In the genomic region with DNA sequence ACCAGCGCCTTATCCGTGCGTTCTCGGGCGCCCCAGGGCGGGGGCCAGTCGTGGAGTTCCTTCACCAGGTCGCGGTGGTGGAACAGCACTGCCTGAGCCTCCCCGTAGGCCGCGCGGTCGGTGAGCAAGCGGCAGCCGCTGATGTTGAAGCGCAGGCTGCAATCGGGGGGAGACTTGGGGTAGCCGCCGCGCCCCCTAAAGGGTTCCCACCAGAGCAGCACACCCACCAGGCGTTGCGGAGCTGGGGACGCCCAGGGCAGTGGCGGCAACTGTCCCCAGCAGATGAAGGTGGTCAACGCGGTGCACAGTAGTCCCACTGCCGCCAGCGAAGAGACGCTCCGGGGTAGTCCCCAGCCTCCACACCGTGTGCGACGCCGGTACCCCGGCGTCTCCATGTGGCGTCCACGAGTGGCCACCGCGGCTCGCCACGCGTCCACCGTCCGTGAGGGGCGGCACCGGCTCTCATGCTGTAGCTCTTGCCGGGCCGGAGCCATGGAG, we compare ENCODE assay signal across 8 mouse cellular contexts. TPM values are rescaled to one million over a fixed set of nuclear protein-coding genes. Genes with fewer than 3 reads are reported as not detected.
A peak's percentile ranks its signal among the peaks of the same experiment; 100 is the strongest.
DNase-seq lines count a peak whose midpoint lies in the region; ATAC-seq and TF ChIP-seq lines count a peak whose summit lies in the region.

No protein-coding gene starts in this region.

- peak overlapping the region; percentile 55 for H3K9ac ChIP-seq in hindbrain, embryonic 11.5 days (ENCODE audit: low read depth, low read length)
- H3K9ac ChIP-seq in liver, embryonic 13.5 days = peak overlapping the region; percentile 49
- H3K9ac ChIP-seq in neural tube, embryonic 13.5 days = peak overlapping the region; percentile 73

- no peak for TF ChIP-seq POLR2A in spleen, adult 2 months (IDR thresholded peaks at IDR 0.05; ENCODE audit: low read depth, low read length)

- H3K4me3 ChIP-seq in spleen, adult 2 months (ENCODE audit: extremely low read depth, insufficient read depth, insufficient read length) = peak overlapping the region; percentile 60
- H3K4me3 ChIP-seq in embryonic facial prominence, embryonic 10.5 days = peak overlapping the region; percentile 70
- peak overlapping the region; percentile 43 for H3K4me3 ChIP-seq in hindbrain, embryonic 11.5 days (ENCODE audit: low read depth, low read length)
- peak overlapping the region; percentile 56 for H3K4me3 ChIP-seq in liver, embryonic 13.5 days (replicated peaks)
- peak overlapping the region; percentile 47 for H3K4me3 ChIP-seq in neural tube, embryonic 13.5 days

- peak; percentile 88 for ATAC-seq in hindbrain, embryonic 11.5 days (ENCODE audit: low FRiP score)
- ATAC-seq in liver, embryonic 13.5 days (ENCODE audit: low read depth) = peak; percentile 37
- ATAC-seq in neural tube, embryonic 13.5 days (ENCODE audit: low read depth) = peak; percentile 89

- H3K36me3 ChIP-seq in spleen, adult 2 months (ENCODE audit: control insufficient read depth, insufficient read depth, low read length) = no peaks in the 10 kb centered on the region
- no peaks in the 10 kb centered on the region for H3K36me3 ChIP-seq in embryonic facial prominence, embryonic 10.5 days (replicated peaks)
- H3K36me3 ChIP-seq in hindbrain, embryonic 11.5 days (ENCODE audit: control insufficient read depth, insufficient read depth, low read length) = no peaks in the 10 kb centered on the region
- no peaks in the 10 kb centered on the region for H3K36me3 ChIP-seq in liver, embryonic 13.5 days
- H3K36me3 ChIP-seq in neural tube, embryonic 13.5 days = no peaks in the 10 kb centered on the region

- H3K4me1 ChIP-seq in spleen, adult 2 months (ENCODE audit: control insufficient read depth, insufficient read depth, insufficient read length) = peaks cover 15% of the 10 kb centered on the region
- H3K4me1 ChIP-seq in embryonic facial prominence, embryonic 10.5 days = peaks cover 18% of the 10 kb centered on the region
- H3K4me1 ChIP-seq in hindbrain, embryonic 11.5 days (replicated peaks; ENCODE audit: control insufficient read depth, insufficient read depth, low read length) = peaks cover 3% of the 10 kb centered on the region; the same call in 1 of the 2 replicates
- peaks cover 9% of the 10 kb centered on the region; the same call in 1 of the 2 replicates for H3K4me1 ChIP-seq in liver, embryonic 13.5 days (replicated peaks)
- H3K4me1 ChIP-seq in neural tube, embryonic 13.5 days (replicated peaks) = peaks cover 18% of the 10 kb centered on the region

- intact Hi-C loops in left cerebral cortex, postnatal 25 days (cut with DNase I) = no loop called here

- peak overlapping the region; percentile 74 for H3K4me2 ChIP-seq in hindbrain, embryonic 11.5 days (replicated peaks; ENCODE audit: low read depth, low read length)
- H3K4me2 ChIP-seq in liver, embryonic 13.5 days = peak overlapping the region; percentile 74
- H3K4me2 ChIP-seq in neural tube, embryonic 13.5 days = peak overlapping the region; percentile 81

- no peak for TF ChIP-seq CTCF in spleen, adult 2 months (IDR thresholded peaks at IDR 0.05; ENCODE audit: extremely low read depth, insufficient read depth, insufficient read length, insufficient replicate concordance)

- H3K9me3 ChIP-seq in embryonic facial prominence, embryonic 10.5 days = no peaks in the 10 kb centered on the region
- no peaks in the 10 kb centered on the region for H3K9me3 ChIP-seq in hindbrain, embryonic 11.5 days (ENCODE audit: control insufficient read depth, low read length)
- H3K9me3 ChIP-seq in liver, embryonic 13.5 days (replicated peaks) = no peaks in the 10 kb centered on the region
- no peaks in the 10 kb centered on the region for H3K9me3 ChIP-seq in neural tube, embryonic 13.5 days

- peaks cover 3% of the 10 kb centered on the region for H3K27me3 ChIP-seq in spleen, adult 2 months (ENCODE audit: control insufficient read depth, insufficient read depth, low read length)
- H3K27me3 ChIP-seq in embryonic facial prominence, embryonic 10.5 days (replicated peaks; ENCODE audit: low read depth, poor library complexity, severe bottlenecking) = peaks cover 30% of the 10 kb centered on the region
- peaks cover 10% of the 10 kb centered on the region; the same call in 1 of the 2 replicates for H3K27me3 ChIP-seq in hindbrain, embryonic 11.5 days (ENCODE audit: control insufficient read depth, insufficient read depth, low read length)
- H3K27me3 ChIP-seq in liver, embryonic 13.5 days = peaks cover 26% of the 10 kb centered on the region
- H3K27me3 ChIP-seq in neural tube, embryonic 13.5 days = peaks cover 23% of the 10 kb centered on the region

- H3K27ac ChIP-seq in spleen, adult 2 months (ENCODE audit: insufficient read depth, low read length) = peak overlapping the region; percentile 57; the same call in 1 of the 2 replicates
- H3K27ac ChIP-seq in embryonic facial prominence, embryonic 10.5 days (replicated peaks) = peak overlapping the region; percentile 87
- no peak overlapping the region for H3K27ac ChIP-seq in hindbrain, embryonic 11.5 days (ENCODE audit: low read depth, low read length)
- no peak overlapping the region for H3K27ac ChIP-seq in liver, embryonic 13.5 days
- H3K27ac ChIP-seq in neural tube, embryonic 13.5 days (replicated peaks) = no peak overlapping the region

- WGBS in spleen, adult 2 months = 1% methylated on average over 50 of the region's 50 CpGs
- 1% methylated on average over 50 of the region's 50 CpGs for WGBS in embryonic facial prominence, embryonic 10.5 days
- WGBS in hindbrain, embryonic 11.5 days = 2% methylated on average over 49 of the region's 50 CpGs
- 1% methylated on average over 50 of the region's 50 CpGs for WGBS in liver, embryonic 13.5 days (ENCODE audit: insufficient replicate concordance)
- 1% methylated on average over 50 of the region's 50 CpGs for WGBS in neural tube, embryonic 13.5 days

- DNase-seq in spleen, adult 2 months (ENCODE audit: low read depth in 1 of 2, low spot score in 2 of 2) = no peak
- DNase-seq in spleen, adult 12 weeks (ENCODE audit: low spot score) = no peak
- DNase-seq in embryonic facial prominence, embryonic 10.5 days (ENCODE audit: low spot score) = no peak
- peak; percentile 64 for DNase-seq in hindbrain, embryonic 11.5 days (ENCODE audit: low spot score)
- DNase-seq in liver, embryonic 13.5 days = no peak
- DNase-seq in left cerebral cortex, postnatal 25 days (ENCODE audit: low spot score in 2 of 2) = no peak
- DNase-seq in frontal cortex, postnatal 25 days (ENCODE audit: low spot score in 2 of 2) = no peak

RNA-seq across cellular contexts. Expression of a gene that starts 0.6 kb away (rescaled TPM):
- polyA plus RNA-seq in spleen, adult 2 months (2012; rRNA removed) = 4.3 and 6.0 TPM in 2 replicates
- polyA plus RNA-seq in embryonic facial prominence, embryonic 10.5 days (2016; fragmentation: Nextera tagmentation; extraction: Ambion mirVana) = 6.3 and 7.6 TPM in 2 replicates
- polyA plus RNA-seq in hindbrain, embryonic 11.5 days (2014; fragmentation: Nextera tagmentation; extraction: Ambion mirVana) = 1.5 and 2.4 TPM in 2 replicates
- 0.64 and 0.69 TPM in 2 replicates for polyA plus RNA-seq in liver, embryonic 13.5 days (2015; fragmentation: Nextera tagmentation; extraction: Ambion mirVana)
- polyA plus RNA-seq in neural tube, embryonic 13.5 days (2015; fragmentation: Nextera tagmentation; extraction: Ambion mirVana) = 1.0 and 1.6 TPM in 2 replicates
- under 1 TPM; 0.16 to 0.27 TPM for total RNA-seq in left cerebral cortex, postnatal 25 days (2021)

RNA-seq across cellular contexts. Expression of a gene that starts 11.0 kb away (rescaled TPM):
- 0.19 and 0.46 TPM in 2 replicates for polyA plus RNA-seq in spleen, adult 2 months (2012; rRNA removed)
- polyA plus RNA-seq in embryonic facial prominence, embryonic 10.5 days (2016; fragmentation: Nextera tagmentation; extraction: Ambion mirVana) = 0.23 TPM in 1 of 2 replicates, not detected in the other
- 0.62 and 0.77 TPM in 2 replicates for polyA plus RNA-seq in hindbrain, embryonic 11.5 days (2014; fragmentation: Nextera tagmentation; extraction: Ambion mirVana)
- polyA plus RNA-seq in liver, embryonic 13.5 days (2015; fragmentation: Nextera tagmentation; extraction: Ambion mirVana) = 0.07 and 0.09 TPM in 2 replicates
- 0.14 TPM in 1 of 2 replicates, not detected in the other for polyA plus RNA-seq in neural tube, embryonic 13.5 days (2015; fragmentation: Nextera tagmentation; extraction: Ambion mirVana)
- total RNA-seq in left cerebral cortex, postnatal 25 days (2021) = not detected

RNA-seq across cellular contexts. Expression of a gene that starts 19.3 kb away (rescaled TPM):
- polyA plus RNA-seq in spleen, adult 2 months (2012; rRNA removed) = not detected in 2 replicates
- polyA plus RNA-seq in embryonic facial prominence, embryonic 10.5 days (2016; fragmentation: Nextera tagmentation; extraction: Ambion mirVana) = 0.23 and 0.54 TPM in 2 replicates
- polyA plus RNA-seq in hindbrain, embryonic 11.5 days (2014; fragmentation: Nextera tagmentation; extraction: Ambion mirVana) = 5.5 and 5.9 TPM in 2 replicates
- polyA plus RNA-seq in liver, embryonic 13.5 days (2015; fragmentation: Nextera tagmentation; extraction: Ambion mirVana) = not detected in 2 replicates
- 1.2 TPM in 1 of 2 replicates, not detected in the other for polyA plus RNA-seq in neural tube, embryonic 13.5 days (2015; fragmentation: Nextera tagmentation; extraction: Ambion mirVana)
- not detected for total RNA-seq in left cerebral cortex, postnatal 25 days (2021)

RNA-seq across cellular contexts. Expression of a gene that starts 32.9 kb away (rescaled TPM):
- 3.1 and 4.5 TPM in 2 replicates for polyA plus RNA-seq in spleen, adult 2 months (2012; rRNA removed)
- 38.5 and 42.0 TPM in 2 replicates for polyA plus RNA-seq in embryonic facial prominence, embryonic 10.5 days (2016; fragmentation: Nextera tagmentation; extraction: Ambion mirVana)
- polyA plus RNA-seq in hindbrain, embryonic 11.5 days (2014; fragmentation: Nextera tagmentation; extraction: Ambion mirVana) = 34.4 and 35.7 TPM in 2 replicates
- 22.6 and 27.6 TPM in 2 replicates for polyA plus RNA-seq in liver, embryonic 13.5 days (2015; fragmentation: Nextera tagmentation; extraction: Ambion mirVana)
- polyA plus RNA-seq in neural tube, embryonic 13.5 days (2015; fragmentation: Nextera tagmentation; extraction: Ambion mirVana) = 11.0 and 14.8 TPM in 2 replicates
- total RNA-seq in left cerebral cortex, postnatal 25 days (2021) = 10 to 100 TPM; 13.8 to 16.1 TPM

RNA-seq across cellular contexts. Expression of a gene that starts 33.1 kb away (rescaled TPM):
- 4.8 and 5.6 TPM in 2 replicates for polyA plus RNA-seq in spleen, adult 2 months (2012; rRNA removed)
- 48.5 and 50.0 TPM in 2 replicates for polyA plus RNA-seq in embryonic facial prominence, embryonic 10.5 days (2016; fragmentation: Nextera tagmentation; extraction: Ambion mirVana)
- 56.1 and 59.2 TPM in 2 replicates for polyA plus RNA-seq in hindbrain, embryonic 11.5 days (2014; fragmentation: Nextera tagmentation; extraction: Ambion mirVana)
- polyA plus RNA-seq in liver, embryonic 13.5 days (2015; fragmentation: Nextera tagmentation; extraction: Ambion mirVana) = 36.2 and 42.2 TPM in 2 replicates
- polyA plus RNA-seq in neural tube, embryonic 13.5 days (2015; fragmentation: Nextera tagmentation; extraction: Ambion mirVana) = 27.8 and 34.6 TPM in 2 replicates
- total RNA-seq in left cerebral cortex, postnatal 25 days (2021) = 10 to 100 TPM; 14.4 to 15.7 TPM

Comparison
In these comparisons a context has a peak if more than half of its experiments do, and no peak if none do; other contexts are left out.
1. H3K27ac ChIP-seq: peak in spleen, adult 2 months (single experiment) and embryonic facial prominence, embryonic 10.5 days (single experiment); none in hindbrain, embryonic 11.5 days (single experiment), liver, embryonic 13.5 days (single experiment) and neural tube, embryonic 13.5 days (single experiment).
2. ATAC-seq: peak in every context shown above with its lines; median percentile 89 in neural tube, embryonic 13.5 days; 88 in hindbrain, embryonic 11.5 days; 37 in liver, embryonic 13.5 days.
3. Peak in every context shown above with its lines, with median percentiles within 50 percentile points of each other: H3K4me3 ChIP-seq, H3K4me2 ChIP-seq and H3K9ac ChIP-seq.